Mouse (Mus musculus) ZHBTc4 (cell line): ENCODE results near the gene Tet3.

Source experiments
- DNase-seq: peaks from one replicate; pipeline ENCODE4 v3.0.0-alpha.2; 2011; ENCODE audit warnings: low read depth, low spot score

The Tet3 gene

DNA sequence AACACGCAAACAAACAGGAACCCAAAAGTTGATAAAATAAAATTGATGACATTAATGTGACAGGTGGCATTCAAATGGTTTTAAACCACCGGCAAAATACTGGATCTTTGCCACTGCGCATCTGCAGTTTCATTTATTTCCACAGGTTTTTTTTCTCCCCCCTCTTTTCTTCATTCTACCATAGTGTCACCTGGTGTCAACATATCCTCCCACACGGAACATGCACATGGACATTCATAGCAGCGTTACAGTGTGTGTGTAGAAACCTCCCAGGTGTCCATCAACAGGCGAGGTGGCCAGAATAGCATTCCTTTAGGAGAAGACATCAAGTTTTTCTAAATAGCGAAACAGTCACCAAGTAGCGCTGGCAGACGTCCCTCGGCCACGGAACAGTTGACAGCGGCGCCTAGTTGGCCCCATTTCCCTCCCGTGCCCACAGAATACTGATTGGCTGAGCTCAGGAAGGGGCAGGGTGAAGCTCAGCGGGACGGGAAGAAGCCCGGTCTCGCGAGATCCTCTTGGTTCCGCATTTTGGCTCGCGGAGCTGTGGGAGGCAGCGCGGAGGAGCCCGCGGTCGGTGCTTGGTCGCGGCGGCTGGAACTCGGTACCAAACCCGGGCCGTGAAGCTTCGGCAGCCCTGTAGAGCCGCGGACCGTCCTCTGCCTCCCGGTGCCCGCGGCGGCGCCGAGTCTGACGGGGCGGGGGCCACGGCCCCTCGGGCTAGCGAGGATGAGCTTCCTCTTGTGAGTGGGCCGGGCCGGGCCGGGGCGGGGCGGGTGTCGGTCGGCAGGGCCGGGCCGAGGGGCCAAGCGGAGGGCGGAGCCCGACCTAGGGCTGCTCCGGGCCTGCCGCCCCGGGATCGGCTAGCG, 133.1 kb downstream of the Tet3 start, which contains the start of the genes Mthfd2 and Mob1a:
Mthfd2 (minus strand) TSS at position 384 of the 869 bp plus-strand sequence.
Mob1a (plus strand) TSS at position 492 of the 869 bp plus-strand sequence.
- DNase-seq, result peak; percentile 97

- DNase-seq, result no peak
These were observed 135.0 kb downstream of the Tet3 start for GRCm38 (mm10) chr6:83323652-83324419.

- DNase-seq, result no peak
These were observed 136.1 kb downstream of the Tet3 start for GRCm38 (mm10) chr6:83322794-83323193.

DNA sequence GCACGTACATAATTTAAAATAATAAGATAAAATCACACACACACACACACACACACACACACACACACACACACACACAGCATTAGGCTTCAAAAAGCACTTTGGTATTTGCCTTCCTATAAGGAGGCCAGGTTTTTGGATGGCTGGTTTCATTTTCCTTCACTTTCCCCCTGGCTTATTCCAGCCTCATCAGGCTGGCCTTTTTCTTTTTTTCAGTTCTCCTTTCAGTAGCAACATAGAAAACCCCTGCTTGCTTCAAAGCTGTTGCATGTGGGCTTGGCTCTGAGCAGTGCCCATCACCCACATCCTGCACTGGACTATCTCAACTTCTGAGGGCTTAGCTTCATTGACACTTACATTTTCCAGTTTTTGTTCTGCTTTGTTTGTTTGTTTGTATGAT, 137.0 kb downstream of the Tet3 start:
- DNase-seq, result no peak

DNA sequence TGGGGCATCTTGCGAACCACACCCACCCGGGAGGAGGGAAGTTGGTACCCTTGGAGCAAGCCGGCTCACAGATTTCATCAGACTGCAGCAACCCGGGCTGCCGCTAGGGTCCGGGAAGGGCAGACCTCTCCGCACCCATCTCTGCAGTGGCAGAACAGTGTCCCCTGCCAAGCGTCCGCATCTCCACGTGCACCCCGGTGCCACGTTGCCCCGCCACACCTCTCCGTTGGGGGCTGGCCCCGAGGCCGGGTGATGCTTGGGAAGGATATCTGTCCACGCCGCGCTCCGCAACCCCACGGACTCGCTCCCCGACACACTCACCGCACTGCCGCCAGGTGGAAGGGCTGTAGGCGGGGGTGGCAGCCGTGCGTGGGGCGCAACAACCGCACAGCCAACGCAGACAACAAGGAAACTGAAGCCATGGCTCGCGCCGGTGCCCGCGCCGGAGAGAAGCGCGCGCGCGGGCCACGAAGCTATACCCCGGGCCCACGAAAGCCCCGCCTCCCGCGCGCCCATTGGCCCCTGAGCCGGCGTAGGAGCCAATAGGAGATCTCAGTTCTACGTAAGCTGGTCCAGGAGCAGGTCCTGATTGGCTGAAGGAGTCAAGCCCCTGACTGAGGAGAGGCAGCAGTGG, 141.7 kb downstream of the Tet3 start:
- peak; percentile 96 for DNase-seq

DNA sequence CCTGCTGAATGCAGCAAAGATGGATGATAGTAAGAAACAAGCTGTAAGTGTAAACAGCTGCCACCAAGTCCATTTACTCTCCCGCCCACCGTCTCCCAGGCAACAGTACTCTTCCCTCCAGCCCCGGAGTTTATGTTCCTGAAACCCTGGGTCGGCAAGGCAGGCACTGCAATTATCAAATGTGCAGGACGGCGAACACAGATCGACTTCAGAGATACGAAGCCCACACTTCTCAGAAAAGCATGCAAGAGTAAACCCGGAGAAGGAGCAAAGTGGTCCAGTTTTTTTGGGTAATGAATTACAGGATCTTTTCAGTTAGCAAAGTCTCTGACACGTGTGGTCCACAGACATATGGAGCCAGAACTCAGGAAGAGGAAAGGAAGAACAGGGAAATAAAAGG, 142.9 kb downstream of the Tet3 start:
- DNase-seq, result peak; percentile 29

- DNase-seq, result no peak
These were observed 143.6 kb downstream of the Tet3 start for GRCm38 (mm10) chr6:83315293-83315692.

DNA sequence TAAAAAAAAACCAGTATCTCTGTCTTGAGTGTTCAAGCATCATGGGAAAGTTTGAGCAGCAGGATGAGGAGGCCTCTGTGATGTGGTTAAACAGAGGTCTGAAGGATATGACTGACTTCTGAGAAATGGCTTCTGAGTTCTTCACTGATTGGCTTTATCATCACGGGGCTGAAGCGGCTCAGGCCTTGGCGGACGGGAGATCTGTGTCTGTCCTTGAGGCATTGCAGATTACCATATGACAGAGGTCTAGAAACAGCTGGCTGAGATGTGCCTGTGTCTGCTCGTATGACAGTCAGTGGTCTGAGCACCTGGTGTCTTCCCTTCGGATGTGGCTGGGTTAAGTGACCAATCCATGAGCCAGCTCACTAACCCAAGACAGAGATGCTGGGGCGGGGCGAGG, 146.4 kb downstream of the Tet3 start:
- no peak for DNase-seq
